29 mouse cellular contexts compared by ENCODE assay signal in the genomic region with DNA sequence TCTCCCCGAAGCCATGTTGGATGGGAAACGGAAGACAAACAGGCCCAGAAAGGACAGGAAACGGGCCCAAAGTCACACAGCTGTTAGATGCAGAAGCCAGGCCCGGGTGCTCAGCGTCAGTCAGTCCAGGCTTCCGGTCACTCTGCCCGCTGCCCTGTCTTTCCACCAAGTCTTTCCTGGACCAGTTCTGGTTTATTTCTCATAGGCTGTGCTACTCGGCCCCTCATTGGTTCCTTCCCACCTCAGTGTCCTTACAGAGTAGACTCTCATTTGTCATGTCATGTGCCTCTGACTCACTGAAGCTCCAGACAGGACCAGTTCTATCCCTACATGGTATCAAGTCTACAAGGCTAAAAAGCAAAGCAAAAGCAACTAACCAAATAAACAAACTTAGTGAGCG. TPM values are rescaled to one million over a fixed set of nuclear protein-coding genes. Genes with fewer than 3 reads are reported as not detected.
DNase-seq lines count a peak whose midpoint lies in the region; ATAC-seq and TF ChIP-seq lines count a peak whose summit lies in the region.
"Had no signal": no experiment of that assay in that cellular context is flagged by ENCODE, and none has a peak within 500 bp of the region (broad histone marks: within the 10 kb centered on the region; RNA-seq: fewer than 3 reads in every experiment).

No protein-coding gene starts in this region.

- peaks cover 4% of the 10 kb centered on the region; the same call in 1 of the 2 replicates for H3K36me3 ChIP-seq in limb, embryonic 11.5 days (ENCODE audit: control insufficient read depth, insufficient read depth, low read length)
- H3K36me3 ChIP-seq in limb, embryonic 10.5 days = peaks cover 85% of the 10 kb centered on the region
- H3K36me3 ChIP-seq: liver, embryonic 13.5 days; midbrain, embryonic 12.5 days had no signal

- H3K27ac ChIP-seq in gastrocnemius, adult 2 months = 0 out of 2 replicates have a peak overlapping the region, but pooled peaks have one; percentile 4
- H3K27ac ChIP-seq in limb, embryonic 11.5 days (replicated peaks; ENCODE audit: low read depth, low read length) = no peak overlapping the region
- H3K27ac ChIP-seq in limb, embryonic 10.5 days = no peak overlapping the region
- H3K27ac ChIP-seq: liver, embryonic 13.5 days; midbrain, embryonic 12.5 days; neural tube, embryonic 12.5 days had no signal

- no peaks in the 10 kb centered on the region for H3K9me3 ChIP-seq in limb, embryonic 11.5 days (ENCODE audit: control insufficient read depth, low read length)
- no peaks in the 10 kb centered on the region for H3K9me3 ChIP-seq in limb, embryonic 10.5 days (replicated peaks)
- H3K9me3 ChIP-seq: forebrain, embryonic 13.5 days; liver, embryonic 13.5 days; midbrain, embryonic 12.5 days; neural tube, embryonic 12.5 days had no signal

- 88% methylated on average over 9 of the region's 9 CpGs for WGBS in limb, embryonic 11.5 days
- WGBS in limb, embryonic 10.5 days = 84% methylated on average over 9 of the region's 9 CpGs

- 0 out of 2 replicates have a peak overlapping the region, but pooled peaks have one; percentile 4 for H3K9ac ChIP-seq in limb, embryonic 11.5 days (ENCODE audit: low read length)
- H3K9ac ChIP-seq: forebrain, embryonic 13.5 days; liver, embryonic 13.5 days; midbrain, embryonic 12.5 days; neural tube, embryonic 12.5 days had no signal

- H3K4me3 ChIP-seq in gastrocnemius, adult 2 months = no peak overlapping the region
- no peak overlapping the region for H3K4me3 ChIP-seq in limb, embryonic 11.5 days (ENCODE audit: low read depth, low read length)
- no peak overlapping the region for H3K4me3 ChIP-seq in limb, embryonic 10.5 days
- H3K4me3 ChIP-seq: erythroblast, embryonic 14.5 days; forebrain, embryonic 13.5 days; liver, embryonic 13.5 days; midbrain, embryonic 12.5 days; neural tube, embryonic 12.5 days had no signal

- no peak for ATAC-seq in limb, embryonic 11.5 days (ENCODE audit: insufficient number of reproducible peaks, low FRiP score, low TSS enrichment, low read depth)

- no peaks in the 10 kb centered on the region for H3K27me3 ChIP-seq in limb, embryonic 11.5 days (ENCODE audit: control insufficient read depth, insufficient read depth, low read length)
- H3K27me3 ChIP-seq in limb, embryonic 10.5 days (ENCODE audit: low read depth, poor library complexity, severe bottlenecking) = no peaks in the 10 kb centered on the region
- H3K27me3 ChIP-seq: forebrain, embryonic 13.5 days; liver, embryonic 13.5 days; midbrain, embryonic 12.5 days; neural tube, embryonic 12.5 days had no signal

- H3K4me2 ChIP-seq in limb, embryonic 11.5 days (ENCODE audit: low read depth, severe bottlenecking) = no peak overlapping the region
- H3K4me2 ChIP-seq: forebrain, embryonic 13.5 days; heart, embryonic 11.5 days; liver, embryonic 13.5 days; midbrain, embryonic 12.5 days; neural tube, embryonic 12.5 days had no signal

- TF ChIP-seq CTCF in gastrocnemius, adult 2 months (IDR thresholded peaks at IDR 0.05) = no peak

- DNase-seq in gastrocnemius, adult 2 months = peak; percentile 13
- no peak for DNase-seq in gastrocnemius, postnatal 14 days
- no peak for DNase-seq in limb, embryonic 11.5 days (ENCODE audit: low spot score)
- DNase-seq in limb, embryonic 10.5 days (ENCODE audit: low spot score) = no peak
- peak; percentile 54 for DNase-seq in 3T3-L1 (ENCODE audit: low read depth, low spot score)
- DNase-seq in NIH3T3 (ENCODE audit: low read depth) = peak; percentile 40
- no peak for DNase-seq in cerebellum, adult 11 months
- DNase-seq in spleen, postnatal 14 days (ENCODE audit: low spot score in 2 of 2) = no peak
- DNase-seq: cerebellum, adult 11-12 months; heart, postnatal 10 days; layer of hippocampus, postnatal 36 days; liver, embryonic 13.5 days; lung, adult 2 months; right cerebral cortex, postnatal 14 days had no signal

- intact Hi-C loops in gastrocnemius, adult 2 months (cut with DNase I) = no loop called here
- intact Hi-C loops in gastrocnemius, postnatal 14 days (cut with DNase I; ENCODE audit: low total_unique reads) = no loop called here

- H3K4me1 ChIP-seq in limb, embryonic 11.5 days (ENCODE audit: control insufficient read depth, insufficient read depth, low read length) = no peaks in the 10 kb centered on the region
- H3K4me1 ChIP-seq in limb, embryonic 10.5 days = no peaks in the 10 kb centered on the region
- H3K4me1 ChIP-seq: liver, embryonic 13.5 days had no signal

RNA-seq across cellular contexts. Expression of gene Hspg2, which starts 41.0 kb away (rescaled TPM):
- total RNA-seq in gastrocnemius, adult 2 months (2021) = 10 to 100 TPM; 55.2 to 77.5 TPM
- 100 to 1,000 TPM; 193 to 224 TPM for total RNA-seq in gastrocnemius, postnatal 14 days (2021)
- 20.6 and 22.4 TPM in 2 replicates for polyA plus RNA-seq in limb, embryonic 11.5 days (2014; fragmentation: Nextera tagmentation; extraction: Ambion mirVana)
- 20.8 and 23.3 TPM in 2 replicates for polyA plus RNA-seq in limb, embryonic 10.5 days (2016; fragmentation: Nextera tagmentation; extraction: Ambion mirVana)
- total RNA-seq: megakaryocyte progenitor cell, adult 5-6 weeks had no signal

RNA-seq across cellular contexts. Expression of gene 1700013G24Rik, which starts 56.4 kb away (rescaled TPM):
- not detected for total RNA-seq in gastrocnemius, adult 2 months (2021)
- not detected for total RNA-seq in gastrocnemius, postnatal 14 days (2021)
- not detected in 2 replicates for polyA plus RNA-seq in limb, embryonic 11.5 days (2014; fragmentation: Nextera tagmentation; extraction: Ambion mirVana)
- not detected in 2 replicates for polyA plus RNA-seq in limb, embryonic 10.5 days (2016; fragmentation: Nextera tagmentation; extraction: Ambion mirVana)
- total RNA-seq: gastrocnemius, adult 8-10 months; granulocyte monocyte progenitor cell, adult 5-6 weeks; heart, postnatal 10 days; layer of hippocampus, adult 8-10 months; layer of hippocampus, postnatal 36 days; left cerebral cortex, postnatal 14 days; megakaryocyte progenitor cell, adult 5-6 weeks had no signal
- polyA plus RNA-seq: cortical plate, adult 2 months; embryonic facial prominence, embryonic 11.5 days; erythroblast, embryonic 14.5 days; forebrain, embryonic 13.5 days; frontal cortex, adult 2 months; heart, embryonic 11.5 days; hindbrain, embryonic 11.5 days; liver, embryonic 13.5 days; midbrain, embryonic 12.5 days; neural tube, embryonic 12.5 days; urinary bladder, adult 2 months had no signal

Comparison
In these comparisons a context has a peak if more than half of its experiments do, and no peak if none do; other contexts are left out.
1. DNase-seq: peak in gastrocnemius, adult 2 months (single experiment), 3T3-L1 (single experiment) and NIH3T3 (single experiment); none in gastrocnemius, postnatal 14 days (single experiment), limb, embryonic 11.5 days (single experiment), limb, embryonic 10.5 days (single experiment), cerebellum, adult 11 months (single experiment) and spleen, postnatal 14 days (0 of 2).